Mouse (Mus musculus) myocyte (in vitro differentiated cells): ENCODE measurements around the gene Uqcr11.

Source experiments
- CEBPB ChIP-seq: IDR thresholded peaks from 2 replicates; pipeline ENCODE4 v1.6.1; 2011; ENCODE audit warnings: mild to moderate bottlenecking, moderate library complexity; ENCODE audit not compliant: poor library complexity, insufficient read depth, severe bottlenecking
- E2F4 ChIP-seq: IDR thresholded peaks from one replicate; pipeline ENCODE4 v1.6.1; 2011; ENCODE audit warnings: mild to moderate bottlenecking, control low read depth, moderate library complexity; ENCODE audit not compliant: insufficient read depth
- MAX ChIP-seq: IDR thresholded peaks from one replicate; pipeline ENCODE4 v1.6.1; 2011; ENCODE audit warnings: low read depth, mild to moderate bottlenecking, control low read depth
- MYOD1 ChIP-seq, 3 experiments: IDR thresholded peaks; one replicate each; pipeline ENCODE4 v1.6.1; 2011; ENCODE audit warnings: control low read depth in 2 of 3, low read depth in 2 of 3, mild to moderate bottlenecking in 2 of 3, moderate library complexity in 1 of 3; ENCODE audit not compliant: insufficient read length in 2 of 3, control insufficient read depth in 1 of 3
- MYOG ChIP-seq, 3 experiments: IDR thresholded peaks; one replicate each; pipeline ENCODE4 v1.6.1; 2011; ENCODE audit warnings: control low read depth in 2 of 3, low read depth in 2 of 3, mild to moderate bottlenecking in 2 of 3; ENCODE audit not compliant: insufficient read length in 2 of 3, control insufficient read depth in 1 of 3, insufficient read depth in 1 of 3
- POLR2A ChIP-seq: IDR thresholded peaks from one replicate; pipeline ENCODE4 v1.6.1; 2011; ENCODE audit warnings: low read depth, mild to moderate bottlenecking, control low read depth, moderate library complexity; ENCODE audit not compliant: insufficient read length
- POLR2AphosphoS2 ChIP-seq: IDR thresholded peaks from one replicate; pipeline ENCODE4 v1.6.1; 2011; ENCODE audit warnings: low read depth, control low read depth; ENCODE audit not compliant: insufficient read length
- REST ChIP-seq: IDR thresholded peaks from one replicate; pipeline ENCODE4 v1.6.1; 2011; ENCODE audit warnings: mild to moderate bottlenecking, control low read depth, moderate library complexity; ENCODE audit not compliant: insufficient read depth, insufficient read length
- SRF ChIP-seq: IDR thresholded peaks from one replicate; pipeline ENCODE4 v1.6.1; 2011; ENCODE audit warnings: low read depth; ENCODE audit not compliant: control insufficient read depth, insufficient read length
- TCF12 ChIP-seq: IDR thresholded peaks from one replicate; pipeline ENCODE4 v1.6.1; 2011; ENCODE audit warnings: mild to moderate bottlenecking, control low read depth; ENCODE audit not compliant: poor library complexity, insufficient read depth, severe bottlenecking
- TCF3 ChIP-seq: IDR thresholded peaks from one replicate; pipeline ENCODE4 v1.6.1; 2011; ENCODE audit warnings: low read depth, control low read depth; ENCODE audit not compliant: insufficient read length
- USF1 ChIP-seq: IDR thresholded peaks from one replicate; pipeline ENCODE4 v1.6.1; 2011; ENCODE audit warnings: low read depth, mild to moderate bottlenecking, control low read depth, moderate library complexity

DNA sequence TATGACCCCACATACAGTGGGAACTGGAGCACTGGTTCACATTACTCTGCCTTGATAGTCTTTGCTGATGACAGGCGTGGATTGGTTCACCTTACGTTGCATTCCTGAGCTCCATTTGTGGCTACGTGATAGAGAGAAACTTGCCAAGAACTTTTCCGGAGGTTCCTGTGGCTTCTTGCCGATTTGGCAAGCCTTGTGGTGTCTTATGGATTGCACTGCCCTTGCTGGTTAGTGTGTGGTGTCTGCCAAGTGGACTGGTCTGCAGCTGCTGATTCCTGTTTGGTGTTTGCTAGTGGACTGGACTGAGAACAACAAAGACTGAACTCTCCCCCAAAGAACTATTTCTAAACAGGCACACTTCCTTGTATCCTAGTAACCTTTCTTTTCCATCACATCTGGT, 48.2 kb upstream of the Uqcr11 start:
- TF ChIP-seq E2F4 (no peak), MAX (no peak), POLR2A (no peak), MYOD1 (IDR thresholded peaks at IDR 0.05; ENCODE audit: control insufficient read depth in 1 of 3, insufficient read length in 2 of 3, low read depth in 2 of 3) (no peak), MYOG (IDR thresholded peaks at IDR 0.05; ENCODE audit: control insufficient read depth in 1 of 3, insufficient read depth in 1 of 3, insufficient read length in 2 of 3, low read depth in 2 of 3) (no peak), TCF12 (no peak), CEBPB (no peak), TCF3 (no peak), USF1 (no peak), POLR2AphosphoS2 (no peak), SRF (no peak), REST (no peak)
